Comparison of ENCODE assay signal across 21 mouse cellular contexts in the genomic region with DNA sequence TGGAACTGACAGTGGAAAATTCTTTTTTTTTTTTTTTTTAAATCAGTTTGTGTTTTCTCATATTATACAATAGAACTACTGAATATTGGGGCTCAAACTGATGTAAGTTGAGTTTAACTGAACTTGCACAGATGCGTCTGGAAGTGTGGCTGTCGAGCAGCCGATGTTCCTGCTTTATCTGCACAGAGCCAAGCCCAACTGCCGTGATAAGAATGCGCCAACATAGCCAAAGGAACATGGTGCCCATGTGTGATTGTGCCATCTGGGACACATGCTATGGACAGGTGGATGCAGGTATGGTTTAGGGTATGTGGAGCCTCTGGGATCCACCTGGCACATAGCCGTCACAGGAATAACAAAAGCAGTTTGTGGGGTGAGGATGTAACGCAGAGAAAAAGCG. TPM values are rescaled to one million over a fixed set of nuclear protein-coding genes. Genes with fewer than 3 reads are reported as not detected.
DNase-seq lines count a peak whose midpoint lies in the region; ATAC-seq lines count a peak whose summit lies in the region.
"Had no signal": no experiment of that assay in that cellular context is flagged by ENCODE, and none has a peak within 500 bp of the region (broad histone marks: within the 10 kb centered on the region; RNA-seq: fewer than 3 reads in every experiment).

No protein-coding gene starts in this region.

- H3K36me3 ChIP-seq in megakaryocyte, embryonic 14.5 days (replicated peaks; ENCODE audit: low read length): peaks cover 20% of the 10 kb centered on the region
- no peaks in the 10 kb centered on the region for H3K36me3 ChIP-seq in liver, embryonic 16.5 days (ENCODE audit: control insufficient read depth, insufficient read depth)
- H3K36me3 ChIP-seq in midbrain, embryonic 14.5 days (ENCODE audit: control insufficient read depth, insufficient read depth, low read length): no peaks in the 10 kb centered on the region
- no peaks in the 10 kb centered on the region for H3K36me3 ChIP-seq in hindbrain, embryonic 10.5 days
- no peaks in the 10 kb centered on the region for H3K36me3 ChIP-seq in limb, embryonic 10.5 days
- H3K36me3 ChIP-seq: embryonic facial prominence, embryonic 10.5 days; limb, embryonic 13.5 days; lung, embryonic 15.5 days; midbrain, embryonic 13.5 days; neural tube, embryonic 12.5 days had no signal

- H3K27ac ChIP-seq in liver, embryonic 16.5 days (ENCODE audit: low read length): peak overlapping the region; percentile 79
- H3K27ac ChIP-seq in midbrain, embryonic 14.5 days (replicated peaks; ENCODE audit: low read depth, low read length): no peak overlapping the region
- no peak overlapping the region for H3K27ac ChIP-seq in hindbrain, embryonic 10.5 days
- no peak overlapping the region for H3K27ac ChIP-seq in limb, embryonic 10.5 days
- H3K27ac ChIP-seq: embryonic facial prominence, embryonic 10.5 days; hindbrain, embryonic 14.5 days; limb, embryonic 13.5 days; lung, embryonic 15.5 days; midbrain, embryonic 13.5 days; neural tube, embryonic 12.5 days had no signal

- H3K4me3 ChIP-seq in megakaryocyte, embryonic 14.5 days (replicated peaks): peak overlapping the region; percentile 88
- H3K4me3 ChIP-seq in liver, embryonic 16.5 days (ENCODE audit: low read depth, low read length): 0 out of 2 replicates have a peak overlapping the region, but pooled peaks have one; percentile 12
- H3K4me3 ChIP-seq in midbrain, embryonic 14.5 days (replicated peaks; ENCODE audit: low read depth, low read length): no peak overlapping the region
- no peak overlapping the region for H3K4me3 ChIP-seq in hindbrain, embryonic 10.5 days
- no peak overlapping the region for H3K4me3 ChIP-seq in limb, embryonic 10.5 days
- H3K4me3 ChIP-seq: embryonic facial prominence, embryonic 10.5 days; limb, embryonic 13.5 days; lung, embryonic 15.5 days; midbrain, embryonic 13.5 days; neural tube, embryonic 12.5 days had no signal

- H3K9ac ChIP-seq in liver, embryonic 16.5 days (ENCODE audit: low read depth, low read length): no peak overlapping the region
- no peak overlapping the region for H3K9ac ChIP-seq in midbrain, embryonic 14.5 days (replicated peaks; ENCODE audit: low read length)
- H3K9ac ChIP-seq: hindbrain, embryonic 14.5 days; limb, embryonic 13.5 days; lung, embryonic 15.5 days; midbrain, embryonic 13.5 days; neural tube, embryonic 12.5 days had no signal

- DNase-seq in liver: peak; percentile 61
- DNase-seq in midbrain, embryonic 14.5 days: no peak
- no peak for DNase-seq in hindbrain, embryonic 10.5 days (ENCODE audit: low spot score)
- DNase-seq in limb, embryonic 10.5 days (ENCODE audit: low spot score): no peak
- no peak for DNase-seq in cerebellum, adult 9-11 months
- DNase-seq: cerebellum, adult 8-10 months; gastrocnemius, postnatal 36 days; kidney, adult 18-20 months; kidney, postnatal 4 days; lung, postnatal 4 days; thymus, adult 18-20 months had no signal

- H3K27me3 ChIP-seq in megakaryocyte, embryonic 14.5 days (replicated peaks): peaks cover 7% of the 10 kb centered on the region
- no peaks in the 10 kb centered on the region for H3K27me3 ChIP-seq in liver, embryonic 16.5 days (ENCODE audit: control insufficient read depth, insufficient read depth, low read depth, low read length)
- H3K27me3 ChIP-seq in midbrain, embryonic 14.5 days (ENCODE audit: control insufficient read depth, insufficient read depth, low read length): no peaks in the 10 kb centered on the region
- peaks cover 23% of the 10 kb centered on the region for H3K27me3 ChIP-seq in hindbrain, embryonic 10.5 days (ENCODE audit: insufficient read depth, poor library complexity, severe bottlenecking)
- H3K27me3 ChIP-seq in limb, embryonic 10.5 days (ENCODE audit: low read depth, poor library complexity, severe bottlenecking): peaks cover 23% of the 10 kb centered on the region
- H3K27me3 ChIP-seq: midbrain, embryonic 13.5 days; neural tube, embryonic 12.5 days had no signal

- no peaks in the 10 kb centered on the region for H3K9me3 ChIP-seq in megakaryocyte, embryonic 14.5 days
- no peaks in the 10 kb centered on the region for H3K9me3 ChIP-seq in liver, embryonic 16.5 days (replicated peaks; ENCODE audit: control insufficient read depth, low read length)
- peaks cover 7% of the 10 kb centered on the region for H3K9me3 ChIP-seq in midbrain, embryonic 14.5 days (ENCODE audit: control insufficient read depth, low read length)
- H3K9me3 ChIP-seq in hindbrain, embryonic 10.5 days: peaks cover 8% of the 10 kb centered on the region
- H3K9me3 ChIP-seq in limb, embryonic 10.5 days (replicated peaks): peaks cover 5% of the 10 kb centered on the region; the same call in 1 of the 2 replicates

- peaks cover 76% of the 10 kb centered on the region for H3K4me1 ChIP-seq in megakaryocyte, embryonic 14.5 days
- peaks cover 39% of the 10 kb centered on the region for H3K4me1 ChIP-seq in liver, embryonic 16.5 days (ENCODE audit: control insufficient read depth, low read depth, low read length)
- no peaks in the 10 kb centered on the region for H3K4me1 ChIP-seq in midbrain, embryonic 14.5 days (ENCODE audit: control insufficient read depth, insufficient read depth, low read length)
- peaks cover 20% of the 10 kb centered on the region for H3K4me1 ChIP-seq in hindbrain, embryonic 10.5 days (replicated peaks)
- H3K4me1 ChIP-seq in limb, embryonic 10.5 days: peaks cover 19% of the 10 kb centered on the region
- H3K4me1 ChIP-seq: lung, embryonic 15.5 days; midbrain, embryonic 13.5 days had no signal

- peak overlapping the region; percentile 13 for H3K4me2 ChIP-seq in liver, embryonic 16.5 days (ENCODE audit: low read depth, low read length)
- no peak overlapping the region for H3K4me2 ChIP-seq in midbrain, embryonic 14.5 days (ENCODE audit: low read length)
- H3K4me2 ChIP-seq: hindbrain, embryonic 14.5 days; limb, embryonic 13.5 days; lung, embryonic 15.5 days; midbrain, embryonic 13.5 days; neural tube, embryonic 12.5 days had no signal

- 41% methylated on average over 8 of the region's 8 CpGs for WGBS in liver, embryonic 16.5 days (ENCODE audit: insufficient replicate concordance)
- WGBS in midbrain, embryonic 14.5 days: 94% methylated on average over 8 of the region's 8 CpGs
- 90% methylated on average over 8 of the region's 8 CpGs for WGBS in hindbrain, embryonic 10.5 days
- WGBS in limb, embryonic 10.5 days: 90% methylated on average over 8 of the region's 8 CpGs

- no peak for ATAC-seq in megakaryocyte, adult 5-6 weeks (ENCODE audit: poor library complexity, severe bottlenecking)
- peak; percentile 72 for ATAC-seq in liver, embryonic 16.5 days (ENCODE audit: low read depth)
- ATAC-seq in midbrain, embryonic 14.5 days (ENCODE audit: low FRiP score, low TSS enrichment): no peak
- ATAC-seq: inflammation-experienced regulatory T-cells, adult 6 months; midbrain, embryonic 13.5 days had no signal

RNA-seq across cellular contexts. Expression of gene Cela1, which starts 1.9 kb away (rescaled TPM):
- 12.5 and 23.0 TPM in 2 replicates for polyA plus RNA-seq in megakaryocyte, embryonic 14.5 days (2012; ENCODE audit: insufficient read depth, low replicate concordance)
- 3.5 and 6.2 TPM in 2 replicates for total RNA-seq in megakaryocyte, adult 5-6 weeks (2015)
- 1.8 and 4.2 TPM in 2 replicates for total RNA-seq in megakaryocyte, adult 5-6 weeks (2017)
- polyA plus RNA-seq in liver, embryonic 16.5 days (2015; fragmentation: Nextera tagmentation; extraction: Ambion mirVana): 20.3 and 30.0 TPM in 2 replicates
- polyA plus RNA-seq in midbrain, embryonic 14.5 days (2014; fragmentation: Nextera tagmentation; extraction: Ambion mirVana): 0.74 TPM in 1 of 2 replicates, not detected in the other
- polyA plus RNA-seq in hindbrain, embryonic 10.5 days (2016; fragmentation: Nextera tagmentation; extraction: Ambion mirVana): 1.6 and 2.8 TPM in 2 replicates
- 0.74 and 1.7 TPM in 2 replicates for polyA plus RNA-seq in limb, embryonic 10.5 days (2016; fragmentation: Nextera tagmentation; extraction: Ambion mirVana)
- total RNA-seq: gastrocnemius, postnatal 36 days had no signal

RNA-seq across cellular contexts. Expression of gene Bin2, which starts 16.5 kb away (rescaled TPM):
- 2,082 and 2,619 TPM in 2 replicates for polyA plus RNA-seq in megakaryocyte, embryonic 14.5 days (2012; ENCODE audit: insufficient read depth, low replicate concordance)
- 309 and 324 TPM in 2 replicates for total RNA-seq in megakaryocyte, adult 5-6 weeks (2015)
- total RNA-seq in megakaryocyte, adult 5-6 weeks (2017): 275 and 304 TPM in 2 replicates
- 18.0 and 20.6 TPM in 2 replicates for polyA plus RNA-seq in liver, embryonic 16.5 days (2015; fragmentation: Nextera tagmentation; extraction: Ambion mirVana)
- 0.61 and 1.8 TPM in 2 replicates for polyA plus RNA-seq in midbrain, embryonic 14.5 days (2014; fragmentation: Nextera tagmentation; extraction: Ambion mirVana)
- polyA plus RNA-seq in hindbrain, embryonic 10.5 days (2016; fragmentation: Nextera tagmentation; extraction: Ambion mirVana): 4.0 and 4.5 TPM in 2 replicates
- polyA plus RNA-seq in limb, embryonic 10.5 days (2016; fragmentation: Nextera tagmentation; extraction: Ambion mirVana): 2.6 and 3.5 TPM in 2 replicates

RNA-seq across cellular contexts. Expression of gene Galnt6, which starts 43.3 kb away (rescaled TPM):
- 2.3 TPM in 1 of 2 replicates, not detected in the other for polyA plus RNA-seq in megakaryocyte, embryonic 14.5 days (2012; ENCODE audit: insufficient read depth, low replicate concordance)
- total RNA-seq in megakaryocyte, adult 5-6 weeks (2015): 3.6 and 4.2 TPM in 2 replicates
- 9.6 and 11.4 TPM in 2 replicates for total RNA-seq in megakaryocyte, adult 5-6 weeks (2017)
- 1.8 TPM in 2 replicates for polyA plus RNA-seq in liver, embryonic 16.5 days (2015; fragmentation: Nextera tagmentation; extraction: Ambion mirVana)
- polyA plus RNA-seq in midbrain, embryonic 14.5 days (2014; fragmentation: Nextera tagmentation; extraction: Ambion mirVana): 0.14 TPM in 1 of 2 replicates, not detected in the other
- polyA plus RNA-seq in hindbrain, embryonic 10.5 days (2016; fragmentation: Nextera tagmentation; extraction: Ambion mirVana): 0.05 and 0.11 TPM in 2 replicates
- 0.11 and 0.26 TPM in 2 replicates for polyA plus RNA-seq in limb, embryonic 10.5 days (2016; fragmentation: Nextera tagmentation; extraction: Ambion mirVana)
- polyA plus RNA-seq: midbrain, embryonic 13.5 days had no signal

RNA-seq across cellular contexts. Expression of gene Smagp, which starts 49.1 kb away (rescaled TPM):
- 57.2 and 75.5 TPM in 2 replicates for polyA plus RNA-seq in megakaryocyte, embryonic 14.5 days (2012; ENCODE audit: insufficient read depth, low replicate concordance)
- 1.1 and 3.2 TPM in 2 replicates for total RNA-seq in megakaryocyte, adult 5-6 weeks (2015)
- 0.51 and 4.5 TPM in 2 replicates for total RNA-seq in megakaryocyte, adult 5-6 weeks (2017)
- 9.1 and 9.3 TPM in 2 replicates for polyA plus RNA-seq in liver, embryonic 16.5 days (2015; fragmentation: Nextera tagmentation; extraction: Ambion mirVana)
- 0.78 and 3.6 TPM in 2 replicates for polyA plus RNA-seq in midbrain, embryonic 14.5 days (2014; fragmentation: Nextera tagmentation; extraction: Ambion mirVana)
- polyA plus RNA-seq in hindbrain, embryonic 10.5 days (2016; fragmentation: Nextera tagmentation; extraction: Ambion mirVana): 5.7 and 6.5 TPM in 2 replicates
- polyA plus RNA-seq in limb, embryonic 10.5 days (2016; fragmentation: Nextera tagmentation; extraction: Ambion mirVana): 5.0 and 6.7 TPM in 2 replicates

Comparison
In these comparisons a context has a peak if more than half of its experiments do, and no peak if none do; other contexts are left out.
1. H3K4me3 ChIP-seq: peak in megakaryocyte, embryonic 14.5 days (single experiment) and liver, embryonic 16.5 days (single experiment); none in midbrain, embryonic 14.5 days (single experiment), hindbrain, embryonic 10.5 days (single experiment) and limb, embryonic 10.5 days (single experiment).
2. RNA of gene Bin2, which starts 16.5 kb away (polyA plus RNA-seq): 2,082 to 2,619 TPM in megakaryocyte, embryonic 14.5 days; 18.0 to 20.6 TPM in liver, embryonic 16.5 days, 4.0 to 4.5 TPM in hindbrain, embryonic 10.5 days, 2.6 to 3.5 TPM in limb, embryonic 10.5 days and 0.61 to 1.8 TPM in midbrain, embryonic 14.5 days; every median in the first group is over 10 times any median in the second.